18 mouse cellular contexts compared by ENCODE assay signal in the genomic region with DNA sequence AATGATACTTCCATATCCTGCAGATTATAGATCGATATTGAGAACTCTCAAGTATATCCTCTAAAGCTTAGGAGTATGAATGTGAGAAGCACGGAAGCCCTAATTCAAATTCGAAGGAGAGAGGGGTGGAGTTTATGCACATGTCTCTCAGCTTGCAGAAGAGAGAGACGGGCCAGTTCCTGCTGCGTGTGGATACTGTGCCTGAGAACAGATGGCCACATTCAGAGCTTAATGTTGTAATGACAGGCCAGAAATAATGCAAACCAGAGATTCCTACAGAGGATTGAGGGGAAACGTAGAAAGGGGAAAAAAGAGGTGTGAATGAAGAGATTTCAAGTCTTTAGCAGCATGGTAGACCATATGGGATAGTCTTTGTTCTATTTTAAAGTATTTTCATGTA.
DNase-seq lines count a peak whose midpoint lies in the region; ATAC-seq and TF ChIP-seq lines count a peak whose summit lies in the region.
"Had no signal": no experiment of that assay in that cellular context is flagged by ENCODE, and none has a peak within 500 bp of the region (broad histone marks: within the 10 kb centered on the region; RNA-seq: fewer than 3 reads in every experiment).

No protein-coding gene starts in this region.

- no peak for ATAC-seq in embryonic facial prominence, embryonic 11.5 days (replicated peaks; ENCODE audit: insufficient number of reproducible peaks, low FRiP score, low TSS enrichment, low read depth)
- no peak for ATAC-seq in hindbrain, embryonic 13.5 days (ENCODE audit: low FRiP score)
- ATAC-seq: intestine, embryonic 16.5 days; midbrain, embryonic 15.5 days had no signal

- no peak for TF ChIP-seq CTCF in brain, embryonic 14.5 days (IDR thresholded peaks at IDR 0.05; ENCODE audit: borderline replicate concordance, extremely low read depth, insufficient read depth, insufficient read length)

- 37% methylated on average over 6 of the region's 6 CpGs for WGBS in embryonic facial prominence, embryonic 11.5 days
- WGBS in embryonic facial prominence, embryonic 10.5 days, result 43% methylated on average over 6 of the region's 6 CpGs
- WGBS in hindbrain, embryonic 13.5 days, result 36% methylated on average over 6 of the region's 6 CpGs

- H3K9ac ChIP-seq in embryonic facial prominence, embryonic 11.5 days (replicated peaks; ENCODE audit: low read length), result no peak overlapping the region
- H3K9ac ChIP-seq in hindbrain, embryonic 13.5 days, result no peak overlapping the region
- H3K9ac ChIP-seq: heart, embryonic 12.5 days; liver, embryonic 14.5 days; midbrain, embryonic 15.5 days; neural tube, embryonic 12.5 days had no signal

- no peak overlapping the region for H3K27ac ChIP-seq in embryonic facial prominence, embryonic 11.5 days (replicated peaks; ENCODE audit: low read depth, low read length)
- no peak overlapping the region for H3K27ac ChIP-seq in embryonic facial prominence, embryonic 10.5 days (replicated peaks)
- no peak overlapping the region for H3K27ac ChIP-seq in hindbrain, embryonic 13.5 days
- H3K27ac ChIP-seq: hindbrain, embryonic 10.5 days; liver, embryonic 14.5 days; midbrain, embryonic 15.5 days; neural tube, embryonic 12.5 days had no signal

- H3K9me3 ChIP-seq in embryonic facial prominence, embryonic 11.5 days (replicated peaks; ENCODE audit: control insufficient read depth, low read length), result no peaks in the 10 kb centered on the region
- no peaks in the 10 kb centered on the region for H3K9me3 ChIP-seq in embryonic facial prominence, embryonic 10.5 days
- H3K9me3 ChIP-seq in hindbrain, embryonic 13.5 days, result no peaks in the 10 kb centered on the region
- H3K9me3 ChIP-seq: heart, embryonic 12.5 days; hindbrain, embryonic 10.5 days; midbrain, embryonic 15.5 days; neural tube, embryonic 12.5 days had no signal

- H3K4me3 ChIP-seq in embryonic facial prominence, embryonic 11.5 days (ENCODE audit: low read depth, low read length), result no peak overlapping the region
- H3K4me3 ChIP-seq in embryonic facial prominence, embryonic 10.5 days, result no peak overlapping the region
- no peak overlapping the region for H3K4me3 ChIP-seq in hindbrain, embryonic 13.5 days
- H3K4me3 ChIP-seq: heart, embryonic 12.5 days; hindbrain, embryonic 10.5 days; midbrain, embryonic 15.5 days; neural tube, embryonic 12.5 days had no signal

- no peak for TF ChIP-seq POLR2A in brain, embryonic 14.5 days (IDR thresholded peaks at IDR 0.05; ENCODE audit: borderline replicate concordance, extremely low read depth, insufficient read depth, insufficient read length, poor library complexity, severe bottlenecking)

- H3K36me3 ChIP-seq in embryonic facial prominence, embryonic 11.5 days (replicated peaks; ENCODE audit: control insufficient read depth, insufficient read depth, low read depth, low read length), result no peaks in the 10 kb centered on the region
- no peaks in the 10 kb centered on the region for H3K36me3 ChIP-seq in embryonic facial prominence, embryonic 10.5 days (replicated peaks)
- no peaks in the 10 kb centered on the region for H3K36me3 ChIP-seq in hindbrain, embryonic 13.5 days
- H3K36me3 ChIP-seq: heart, embryonic 12.5 days; hindbrain, embryonic 10.5 days; midbrain, embryonic 15.5 days; neural tube, embryonic 12.5 days had no signal

- H3K4me1 ChIP-seq in embryonic facial prominence, embryonic 11.5 days (ENCODE audit: control insufficient read depth, insufficient read depth, low read length), result no peaks in the 10 kb centered on the region; the same call in 1 of the 2 replicates
- H3K4me1 ChIP-seq in embryonic facial prominence, embryonic 10.5 days, result peaks cover 38% of the 10 kb centered on the region
- H3K4me1 ChIP-seq in hindbrain, embryonic 13.5 days (replicated peaks), result peaks cover 9% of the 10 kb centered on the region; the same call in 1 of the 2 replicates

- no peak overlapping the region for H3K4me2 ChIP-seq in embryonic facial prominence, embryonic 11.5 days (ENCODE audit: low read depth, low read length)
- no peak overlapping the region for H3K4me2 ChIP-seq in hindbrain, embryonic 13.5 days
- H3K4me2 ChIP-seq: heart, embryonic 12.5 days; midbrain, embryonic 15.5 days; neural tube, embryonic 12.5 days had no signal

- H3K27me3 ChIP-seq in embryonic facial prominence, embryonic 11.5 days (ENCODE audit: control insufficient read depth, insufficient read depth, low read length), result no peaks in the 10 kb centered on the region
- H3K27me3 ChIP-seq in embryonic facial prominence, embryonic 10.5 days (replicated peaks; ENCODE audit: low read depth, poor library complexity, severe bottlenecking), result peaks cover 7% of the 10 kb centered on the region; the same call in 1 of the 2 replicates
- no peaks in the 10 kb centered on the region for H3K27me3 ChIP-seq in hindbrain, embryonic 13.5 days
- H3K27me3 ChIP-seq: midbrain, embryonic 15.5 days; neural tube, embryonic 12.5 days had no signal

- peak; percentile 60 for DNase-seq in embryonic facial prominence, embryonic 11.5 days (ENCODE audit: low spot score)
- no peak for DNase-seq in embryonic facial prominence, embryonic 10.5 days (ENCODE audit: low spot score)
- DNase-seq in layer of hippocampus, adult 9-11 months, result peak; percentile 52
- no peak for DNase-seq in layer of hippocampus, postnatal 10 days (ENCODE audit: low spot score in 2 of 2)
- DNase-seq in brain, embryonic 14.5 days (ENCODE audit: low read depth), result peak; percentile 89
- peak; percentile 81 to 88 for DNase-seq in cerebellum, postnatal 14 days
- DNase-seq in thymus, postnatal 10 days (ENCODE audit: low spot score in 2 of 2), result no peak
- DNase-seq: gastrocnemius, postnatal 14 days; kidney, postnatal 14 days; lung, postnatal 36 days; thymus, postnatal 25 days had no signal

Comparison
In these comparisons a context has a peak if more than half of its experiments do, and no peak if none do; other contexts are left out.
1. DNase-seq: peak in embryonic facial prominence, embryonic 11.5 days (single experiment), layer of hippocampus, adult 9-11 months (single experiment), brain, embryonic 14.5 days (single experiment) and cerebellum, postnatal 14 days (2 of 2); none in embryonic facial prominence, embryonic 10.5 days (single experiment), layer of hippocampus, postnatal 10 days (0 of 2) and thymus, postnatal 10 days (0 of 2).